Mouse (Mus musculus) inflammation-experienced regulatory T-cells, adult 6 months (primary cell): Measurements from ENCODE around the gene Pip5kl1. TPM values are rescaled to one million over a fixed set of nuclear protein-coding genes. Genes with fewer than 3 reads are reported as not detected.

ENCODE experiments used
- ATAC-seq: one replicate; pipeline ENCODE4 v1.8.0; 2017
- polyA plus RNA-seq, 3 experiments: library from polyadenylated mRNA; unstranded; fragments of 100-300 nt; shearing (Covaris generic); gene quantifications; one replicate each; pipeline ENCODE4 v1.2.1; 2017

Gene Pip5kl1
- polyA plus RNA-seq, 3 experiments from 2014 or later, result not detected

DNA sequence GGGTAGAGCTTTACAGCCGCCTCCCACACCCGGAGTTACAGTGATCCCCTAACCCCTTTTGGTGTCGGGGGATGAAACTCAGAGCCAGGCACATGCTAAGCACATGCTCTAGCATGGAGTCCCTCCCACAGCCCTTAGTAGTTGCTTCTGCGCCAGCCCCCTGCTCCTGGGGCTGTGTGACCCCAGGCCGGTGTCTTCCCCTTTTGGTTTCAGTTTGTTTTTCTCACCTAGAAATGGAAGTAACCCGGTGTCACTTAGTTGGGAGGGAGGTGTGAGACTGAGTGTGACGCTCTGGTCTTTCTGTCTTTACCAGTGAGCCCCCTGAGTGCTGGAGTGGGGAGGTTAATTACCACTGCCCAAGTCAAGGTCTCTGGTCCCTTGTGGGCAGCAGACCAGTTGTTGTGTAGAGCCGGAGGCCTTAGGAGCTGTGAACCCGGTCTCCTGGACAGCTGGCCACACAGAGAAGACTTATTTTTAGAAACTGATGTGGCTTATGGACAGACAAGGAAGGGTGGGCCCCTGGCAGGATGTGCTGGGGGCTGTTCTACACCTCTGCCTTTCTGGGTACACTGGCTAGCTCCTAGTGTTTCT is 13.2 kb downstream of the Pip5kl1 start:
- peak; percentile 33 for ATAC-seq

DNA sequence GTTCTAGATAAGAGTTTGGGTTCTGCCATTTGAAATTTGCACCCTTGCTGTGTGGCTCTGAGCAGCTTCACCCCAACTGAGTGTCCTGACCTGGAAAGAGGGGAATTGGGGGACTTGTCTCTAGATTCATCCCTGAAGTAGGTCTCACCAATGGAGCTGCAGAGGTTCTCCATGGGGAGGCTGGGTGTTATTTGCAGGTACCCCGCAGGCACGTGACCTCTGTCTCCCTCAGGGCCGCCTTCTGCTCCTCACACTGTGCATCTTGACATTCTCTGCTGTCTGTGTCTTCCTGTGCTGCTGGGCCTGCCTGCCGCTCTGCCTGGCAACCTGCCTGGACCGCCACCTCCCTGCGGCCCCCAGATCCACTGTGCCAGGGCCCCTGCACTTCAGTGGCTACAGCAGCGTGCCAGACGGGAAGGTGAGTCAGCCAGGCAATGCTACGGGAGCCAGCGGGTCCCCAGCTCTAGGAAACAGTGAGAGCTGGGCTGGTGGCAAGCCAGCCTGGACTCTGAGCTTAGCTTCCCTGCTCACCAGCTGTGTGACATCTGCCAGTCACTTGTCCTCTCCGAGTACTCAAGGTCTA is 14.7 kb downstream of the Pip5kl1 start:
- no peak for ATAC-seq

DNA sequence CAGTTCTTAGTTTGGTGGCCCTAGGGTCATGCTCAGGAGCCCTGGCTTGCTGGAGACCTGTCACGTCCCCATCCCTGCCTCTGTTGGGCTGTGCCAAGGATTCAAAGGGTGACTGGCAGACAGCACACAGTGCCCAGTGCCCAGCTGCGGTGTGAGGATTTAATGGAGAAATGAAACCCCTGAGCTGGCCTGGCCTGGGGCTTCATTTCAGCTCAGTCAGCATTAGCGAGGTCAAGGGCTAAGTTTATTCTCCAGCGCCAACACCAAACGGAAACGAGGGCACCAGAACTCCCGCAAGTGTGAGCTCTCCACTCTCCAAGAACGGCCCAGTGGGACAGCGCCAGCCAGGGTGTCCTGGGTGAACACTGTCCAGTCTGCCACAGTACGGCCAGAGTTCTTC is 15.6 kb downstream of the Pip5kl1 start:
- no peak for ATAC-seq

DNA sequence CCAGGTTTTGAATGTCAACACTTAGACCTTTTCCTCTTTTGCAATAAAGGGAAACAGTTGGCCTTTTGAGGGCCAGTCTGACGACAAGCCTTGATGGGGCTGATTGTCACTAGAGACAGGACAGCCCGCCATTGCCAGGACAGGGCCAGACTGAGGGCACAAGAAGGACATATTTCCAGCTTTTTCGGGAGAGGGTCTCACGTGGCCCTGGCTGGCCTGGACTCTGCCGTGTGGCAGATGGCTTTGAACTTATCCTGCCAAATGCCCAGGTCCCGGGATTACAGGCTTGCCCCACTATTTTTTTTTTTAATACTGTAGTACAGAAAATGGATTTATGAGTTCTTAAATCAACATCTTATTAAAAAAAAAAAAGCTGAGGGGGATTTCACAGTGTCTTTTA is 16.7 kb downstream of the Pip5kl1 start:
- ATAC-seq, result no peak

DNA sequence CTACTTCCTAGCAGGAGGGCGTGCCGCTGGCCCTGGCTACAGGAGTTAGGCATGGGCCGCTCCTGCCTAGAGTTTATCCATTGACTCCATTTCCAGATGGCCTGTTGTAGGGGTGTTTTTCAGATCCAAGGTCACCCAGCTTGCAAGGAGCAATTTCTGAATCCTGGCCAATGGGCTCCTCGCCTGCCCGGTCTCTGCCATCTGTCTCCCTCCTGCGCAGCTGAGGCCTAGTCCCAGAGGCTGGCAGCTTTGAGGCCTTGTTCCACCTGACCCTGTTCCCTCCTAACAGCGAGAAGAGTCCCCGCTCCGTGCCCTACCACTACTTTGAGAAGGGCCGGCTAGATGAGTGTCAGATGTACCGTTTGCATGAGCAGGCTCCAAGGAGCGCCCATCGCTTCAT is 22.1 kb downstream of the Pip5kl1 start:
- no peak for ATAC-seq

DNA sequence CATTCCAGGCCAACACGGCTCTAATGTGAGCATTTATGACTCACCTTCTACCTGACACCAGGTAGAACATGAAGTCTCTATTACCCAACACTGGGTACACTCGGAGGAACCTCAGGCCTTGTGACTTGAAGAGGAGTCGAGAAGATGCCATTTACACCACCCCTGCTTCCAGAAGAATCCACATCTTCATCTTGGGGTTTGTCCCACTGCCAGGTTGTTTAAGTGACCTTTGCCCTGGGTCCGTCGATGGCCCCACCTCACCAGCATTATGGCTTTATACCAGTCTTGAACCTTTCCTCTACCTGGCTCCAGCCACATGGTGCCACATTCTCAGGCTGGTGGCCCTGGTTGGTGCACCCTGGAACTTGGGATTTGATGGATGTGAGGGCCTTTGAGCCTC is 22.7 kb downstream of the Pip5kl1 start:
- ATAC-seq, result no peak

DNA sequence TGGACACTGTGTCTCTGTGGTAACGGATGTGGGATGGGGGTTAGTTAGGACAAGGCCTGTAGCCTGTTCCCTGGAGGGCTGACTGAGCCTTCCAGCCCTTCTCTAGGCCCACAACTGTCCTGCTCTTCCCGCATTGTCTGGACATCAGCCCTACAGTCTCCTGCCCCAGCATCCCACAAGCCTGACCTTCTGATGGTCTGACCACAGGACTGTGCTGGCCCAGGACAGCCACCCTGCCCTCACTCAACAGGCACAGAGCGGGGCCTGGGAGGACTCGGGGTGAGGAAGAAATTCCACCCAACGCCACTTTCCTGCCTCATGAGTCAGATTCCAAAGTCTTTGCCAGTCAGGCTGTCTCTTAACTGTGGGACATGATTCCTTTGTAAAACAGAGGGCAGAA is 23.1 kb downstream of the Pip5kl1 start:
- ATAC-seq, result no peak

DNA sequence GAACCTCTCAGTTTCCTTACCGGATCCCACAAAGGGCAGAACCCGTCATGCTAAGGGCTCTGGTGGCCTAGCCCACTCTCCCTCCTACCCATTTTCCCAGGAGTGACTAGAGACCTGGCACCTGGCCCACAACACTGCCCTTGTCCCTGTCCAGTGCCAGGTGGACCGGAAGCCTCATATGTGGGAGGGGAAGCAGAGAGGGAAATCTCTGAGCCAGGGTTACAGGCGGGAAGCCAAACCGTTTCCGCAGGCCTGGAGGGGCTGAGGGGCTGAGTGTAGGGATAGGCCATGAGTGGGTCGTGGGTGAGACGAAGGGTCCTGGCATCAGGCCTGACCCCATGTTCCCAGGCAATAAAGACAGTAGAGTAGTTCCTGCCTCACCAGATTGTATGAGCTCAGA is 23.9 kb downstream of the Pip5kl1 start:
- ATAC-seq, result no peak

DNA sequence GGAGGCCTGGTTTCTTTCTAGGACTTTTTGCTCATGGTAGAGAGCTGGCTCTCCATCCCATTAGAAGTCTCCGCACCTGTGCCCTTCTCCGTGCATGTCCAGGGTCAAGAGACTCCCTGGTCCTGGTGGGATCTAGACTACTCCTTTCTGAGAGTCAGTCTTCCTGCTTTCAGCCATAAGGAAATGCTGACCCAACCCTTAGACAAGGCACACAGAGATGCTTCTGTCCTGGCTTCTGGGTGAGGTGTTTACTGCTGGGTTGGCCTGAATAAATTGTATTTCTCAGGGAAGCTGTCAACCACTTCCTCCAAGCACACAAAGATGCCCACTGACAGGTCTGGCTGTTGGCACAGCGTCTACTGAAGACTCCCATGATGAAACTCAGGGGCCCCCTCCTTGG is 24.8 kb downstream of the Pip5kl1 start, which contains the start of gene St6galnac6:
Gene St6galnac6 (plus strand): TSS at position 301 of the 400 bp plus-strand sequence.
- no peak for ATAC-seq

DNA sequence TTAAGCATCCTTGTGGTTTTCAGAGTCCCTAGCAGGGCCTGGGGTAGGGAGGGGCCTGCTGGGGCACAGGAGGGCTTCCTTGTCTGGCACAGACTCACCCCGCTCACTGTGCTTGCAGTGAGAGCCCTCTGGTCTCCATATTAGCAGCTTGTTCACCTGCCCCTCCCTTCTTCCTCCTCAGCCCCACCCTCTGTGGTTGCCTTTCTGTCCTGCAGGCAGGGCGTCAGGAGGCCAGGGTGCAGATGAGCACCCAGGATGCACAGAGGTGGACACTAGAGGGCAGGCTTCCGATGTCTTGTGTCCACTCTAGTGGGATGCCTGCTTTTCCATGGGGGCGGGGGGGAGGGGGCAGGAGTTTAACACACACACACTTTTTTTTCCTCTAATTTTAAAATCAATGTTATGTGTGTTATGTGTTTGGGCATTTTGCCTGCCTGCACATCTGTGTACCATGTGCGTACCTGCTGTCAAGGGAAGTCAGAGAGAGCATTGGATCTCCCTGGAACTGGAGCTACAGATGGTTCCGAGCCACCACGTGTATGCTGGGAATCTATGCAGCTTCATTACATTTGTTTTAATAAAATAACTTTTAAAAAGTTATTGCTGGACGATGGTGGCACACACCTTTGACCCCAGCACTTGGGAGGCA is 26.9 kb downstream of the Pip5kl1 start:
- peak; percentile 58 for ATAC-seq

DNA sequence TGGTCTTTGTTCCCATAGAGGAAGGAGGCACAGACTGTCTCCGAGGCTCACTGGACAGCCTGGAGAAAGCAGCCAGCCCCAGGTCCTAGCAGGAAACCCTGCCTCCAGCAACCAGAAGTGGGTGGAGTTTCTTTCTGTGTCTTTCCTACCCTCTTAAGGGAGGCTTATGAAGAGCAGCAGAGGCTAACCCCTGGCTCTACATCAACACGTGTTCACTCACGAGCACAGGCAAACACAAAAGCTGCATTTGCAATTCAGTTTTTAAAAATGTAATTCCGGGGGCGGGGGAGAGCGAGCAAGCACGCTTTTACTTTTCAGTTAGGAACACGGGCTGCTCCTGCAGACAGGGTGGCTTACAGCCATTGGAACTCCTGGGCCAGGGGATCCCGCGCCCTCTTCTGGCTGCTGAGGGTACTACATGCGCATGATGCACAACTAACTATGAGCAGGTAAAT is 28.0 kb downstream of the Pip5kl1 start:
- peak; percentile 58 for ATAC-seq

DNA sequence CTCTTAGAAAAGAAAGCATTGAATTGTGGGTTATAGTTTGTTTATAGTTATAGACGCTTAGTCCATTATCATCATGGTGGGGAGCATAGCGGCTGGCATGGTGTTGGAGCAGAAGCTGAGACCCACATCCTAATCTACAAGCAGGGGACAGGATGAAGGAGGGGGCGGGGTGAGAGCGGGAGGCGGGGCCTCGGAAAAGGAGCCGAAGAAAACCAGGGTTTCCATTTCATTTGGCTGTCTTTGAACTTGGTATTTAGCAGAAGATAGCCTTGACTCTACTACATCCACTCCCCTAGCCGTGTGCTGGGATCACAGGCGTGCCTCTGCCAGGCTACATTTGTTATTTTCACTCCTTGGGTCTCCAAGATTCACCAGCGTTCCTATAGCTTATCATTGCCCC is 30.0 kb downstream of the Pip5kl1 start:
- no peak for ATAC-seq

DNA sequence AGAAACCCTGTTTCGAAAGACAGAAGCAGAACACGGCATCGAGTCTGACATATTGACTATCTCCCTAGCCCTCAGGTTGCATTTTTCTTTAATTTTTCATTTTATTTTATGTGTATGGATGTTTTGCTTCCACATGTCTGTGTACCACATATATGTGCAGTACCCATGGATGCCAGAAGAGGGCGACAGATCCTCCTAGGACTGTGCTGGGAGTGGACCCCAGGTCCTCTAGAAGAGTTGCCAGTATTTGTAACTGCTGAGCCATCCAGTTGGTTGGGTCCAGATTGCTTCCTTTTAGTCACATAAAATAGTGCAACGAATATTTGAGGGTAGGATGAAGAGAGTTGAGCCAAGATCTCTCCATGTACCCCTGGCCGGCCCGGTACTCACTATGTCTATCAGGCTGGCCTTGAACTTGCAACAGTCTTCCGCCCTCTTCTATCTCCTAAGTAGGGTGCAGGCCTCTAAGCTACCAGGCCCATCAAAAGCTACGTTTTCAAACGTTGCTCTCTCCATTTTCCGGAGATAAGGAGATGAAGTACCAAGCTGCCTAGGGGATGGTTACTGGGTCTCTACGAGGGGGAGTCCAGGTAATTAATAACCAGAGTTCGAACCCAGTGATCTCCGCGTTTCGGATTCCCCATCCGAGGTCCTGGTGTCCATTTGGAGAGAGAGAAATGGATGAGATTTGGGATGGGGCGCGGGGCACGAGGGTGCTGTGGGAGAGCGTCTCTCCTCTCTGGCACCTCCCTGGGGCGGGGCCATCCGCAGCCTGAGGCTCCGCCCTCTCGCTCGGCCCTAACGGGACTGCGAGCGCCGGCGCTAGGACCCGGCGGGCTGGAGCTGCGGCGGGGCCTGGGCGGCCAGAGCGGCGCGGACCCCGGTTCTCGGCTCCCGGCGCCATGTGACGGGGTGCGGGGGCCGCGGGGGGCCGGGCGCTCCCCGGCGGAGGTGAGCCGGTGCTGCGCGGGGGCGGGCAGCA is 31.9 kb downstream of the Pip5kl1 start:
- ATAC-seq, result peak; percentile 62

DNA sequence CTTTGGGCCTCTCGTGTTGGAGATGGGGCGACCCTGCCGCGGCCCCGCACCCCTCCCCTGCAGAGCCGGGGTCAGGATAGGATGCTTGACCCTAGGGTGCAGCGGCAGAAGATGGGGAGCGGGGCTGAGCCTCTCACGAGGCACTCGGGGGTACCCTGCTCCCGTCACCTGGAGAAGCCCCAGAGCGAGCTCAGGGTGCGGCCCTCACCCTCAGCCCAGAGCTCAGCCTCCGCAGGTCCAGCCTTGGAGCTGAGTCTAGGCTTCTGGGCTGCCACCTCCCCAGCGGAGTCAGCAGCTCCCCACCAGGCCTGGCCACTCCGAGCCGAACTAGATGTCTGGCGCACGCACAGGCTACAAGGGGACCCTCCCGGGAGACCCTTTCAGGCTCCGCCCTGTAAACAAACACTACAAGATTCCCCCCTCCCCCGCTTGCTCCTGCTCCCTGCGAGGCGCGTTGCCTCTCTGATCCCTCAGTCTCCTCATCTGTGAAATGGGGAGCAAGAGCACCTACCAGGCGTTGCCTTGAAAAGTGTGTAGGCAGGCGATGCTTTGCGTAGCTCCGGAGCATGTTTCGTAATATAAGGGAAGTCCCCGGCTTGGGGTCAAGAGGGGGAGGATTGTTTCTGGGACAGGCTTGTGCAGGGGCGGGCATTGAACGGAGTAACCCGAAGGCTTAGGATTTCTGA is 32.8 kb downstream of the Pip5kl1 start:
- ATAC-seq, result peak; percentile 39

DNA sequence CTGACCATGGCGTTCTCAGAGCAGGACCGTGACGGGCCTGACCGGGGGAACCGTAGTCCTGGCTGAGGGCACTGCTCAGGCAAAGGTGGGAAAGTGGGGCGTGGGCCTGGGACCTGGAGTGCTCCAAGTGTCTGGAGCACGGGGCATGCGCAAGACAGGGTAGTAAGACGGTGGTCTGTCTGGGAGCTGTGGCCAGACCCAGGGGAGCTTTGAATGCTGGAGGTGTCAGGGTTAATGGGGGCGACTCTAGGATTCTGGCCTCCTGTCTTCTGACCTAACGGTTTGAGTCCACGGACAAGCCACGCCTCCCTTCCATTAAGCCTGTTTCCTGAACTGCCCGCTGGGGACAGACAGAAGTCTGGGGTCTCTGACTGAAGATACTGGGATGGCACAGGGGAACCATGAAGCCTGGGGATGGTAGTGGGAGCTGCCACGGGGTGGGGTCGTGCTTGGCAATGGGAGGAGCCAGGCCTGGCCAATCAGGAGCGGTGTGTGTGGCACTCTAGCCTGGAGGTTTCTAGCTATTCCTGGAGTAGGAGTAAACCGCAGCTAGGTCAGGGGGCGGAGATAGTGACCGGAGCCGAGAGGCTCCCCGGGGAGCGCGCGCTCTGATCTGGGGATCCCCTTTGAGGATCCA is 33.7 kb downstream of the Pip5kl1 start:
- peak; percentile 39 for ATAC-seq

DNA sequence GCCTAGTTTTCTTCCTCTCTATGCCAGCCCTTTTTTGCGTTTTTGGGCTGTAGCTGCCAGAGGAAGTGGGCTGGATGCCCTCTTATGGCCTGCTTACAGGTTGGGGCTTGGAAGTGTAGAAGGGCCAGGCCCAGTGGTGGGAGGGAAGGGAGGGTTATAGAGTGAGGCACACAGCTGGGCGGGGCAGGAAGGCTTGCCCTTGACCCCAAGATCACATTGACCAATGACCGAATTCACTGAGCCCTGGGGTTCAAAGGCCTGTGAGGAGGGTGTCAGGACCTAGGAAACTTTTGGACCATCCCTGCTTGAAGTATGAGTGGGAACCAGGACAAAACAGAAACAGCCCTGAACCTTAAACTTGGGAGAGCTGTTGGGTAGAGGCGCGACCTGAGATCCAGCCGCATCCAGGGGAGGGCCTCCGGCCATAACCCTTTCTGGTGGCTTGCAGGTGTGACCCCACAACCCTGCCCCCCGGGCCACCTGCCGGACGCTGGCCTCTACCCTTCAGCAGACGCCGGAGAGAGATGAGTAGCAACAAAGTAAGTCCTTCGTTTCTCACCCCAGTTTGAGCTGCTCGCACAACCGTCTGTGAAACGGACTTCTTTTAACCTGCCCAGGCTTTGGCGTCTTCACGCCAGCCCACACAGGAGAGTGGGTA is 34.3 kb downstream of the Pip5kl1 start:
- ATAC-seq, result no peak

DNA sequence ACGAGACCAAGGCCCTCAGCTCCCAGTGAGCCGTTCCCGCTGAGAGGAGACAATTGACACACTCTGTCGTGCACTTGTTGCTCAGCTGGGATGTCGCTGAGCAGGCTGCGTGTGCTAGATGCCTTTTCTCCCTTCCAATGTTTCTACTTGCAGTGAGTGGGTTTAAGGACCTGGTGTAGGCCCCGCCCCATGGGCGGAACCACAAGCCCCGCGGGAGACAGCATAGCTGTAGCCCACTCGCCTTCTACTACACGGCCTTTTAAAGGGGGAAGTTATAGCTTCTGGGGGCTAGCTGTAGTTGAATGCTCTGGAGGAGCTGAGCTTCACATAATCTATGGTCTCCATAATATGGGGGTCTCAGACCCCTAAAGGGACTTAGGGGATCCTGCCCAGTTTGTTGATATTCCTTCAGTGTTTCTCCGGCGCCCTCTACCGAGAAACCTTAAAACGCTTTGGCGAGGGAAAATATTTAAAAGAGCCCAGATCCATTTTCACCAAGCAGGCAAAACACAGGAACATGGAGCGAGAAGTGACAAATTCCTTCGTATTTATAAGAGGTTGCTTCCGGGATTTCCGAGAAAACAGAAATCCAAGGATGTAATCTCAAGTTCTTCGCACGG is 36.1 kb downstream of the Pip5kl1 start:
- ATAC-seq, result no peak

DNA sequence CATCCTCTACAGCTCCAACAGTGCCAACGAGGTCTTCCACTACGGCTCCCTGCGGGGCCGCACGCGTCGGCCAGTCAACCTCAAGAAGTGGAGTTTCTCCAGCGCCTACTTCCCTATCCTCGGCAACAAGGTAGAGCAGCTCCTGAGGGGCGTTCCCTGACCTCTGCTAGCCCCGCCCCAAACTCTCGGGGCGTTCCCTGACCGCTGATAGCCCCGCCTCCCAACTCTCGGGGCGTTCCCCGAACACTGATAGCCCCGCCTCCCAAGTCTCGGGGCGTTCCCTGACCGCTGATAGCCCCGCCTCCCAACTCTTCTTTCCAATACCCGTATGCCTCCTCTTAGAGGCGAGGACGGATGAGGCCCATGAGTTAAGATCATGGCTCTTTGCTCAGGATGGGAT is 37.7 kb downstream of the Pip5kl1 start:
- ATAC-seq, result no peak

DNA sequence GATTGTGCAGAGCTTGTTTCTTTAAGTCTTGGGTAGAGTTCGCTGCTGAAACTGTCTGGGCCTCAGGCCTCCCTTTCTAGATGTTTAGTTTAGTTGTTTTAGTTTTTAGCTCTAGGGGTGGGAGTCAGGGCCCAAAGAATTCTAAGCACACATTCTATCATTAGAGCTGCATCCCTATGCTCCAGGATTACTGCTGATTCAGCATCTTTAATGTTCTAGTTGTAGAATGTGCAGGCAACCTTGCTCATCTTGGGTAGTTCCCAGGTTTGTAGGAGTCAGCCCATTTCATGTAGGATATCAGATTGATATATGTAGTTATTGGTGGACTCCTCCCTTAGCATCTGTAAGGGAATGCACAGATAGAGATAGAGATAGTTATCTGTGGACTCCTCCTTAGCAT is 42.5 kb downstream of the Pip5kl1 start:
- no peak for ATAC-seq

DNA sequence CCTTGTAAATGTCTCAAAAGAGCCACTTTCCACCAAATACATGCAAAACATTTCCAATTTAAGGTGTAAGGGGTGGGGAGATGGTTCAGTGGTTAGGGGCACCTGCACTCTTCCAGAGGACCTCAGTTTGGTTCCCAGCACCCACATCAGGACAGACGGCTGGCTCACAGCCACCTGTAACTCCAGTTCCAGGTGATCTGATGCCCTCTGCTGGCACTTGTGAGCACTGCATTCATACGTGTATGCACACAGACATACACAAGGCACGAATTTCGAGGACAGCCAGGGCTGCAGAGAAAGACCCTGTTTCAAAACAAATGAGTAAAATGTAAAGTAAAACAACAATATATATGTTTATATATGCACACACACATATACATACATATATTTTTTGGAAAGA is 43.0 kb downstream of the Pip5kl1 start:
- ATAC-seq, result no peak

DNA sequence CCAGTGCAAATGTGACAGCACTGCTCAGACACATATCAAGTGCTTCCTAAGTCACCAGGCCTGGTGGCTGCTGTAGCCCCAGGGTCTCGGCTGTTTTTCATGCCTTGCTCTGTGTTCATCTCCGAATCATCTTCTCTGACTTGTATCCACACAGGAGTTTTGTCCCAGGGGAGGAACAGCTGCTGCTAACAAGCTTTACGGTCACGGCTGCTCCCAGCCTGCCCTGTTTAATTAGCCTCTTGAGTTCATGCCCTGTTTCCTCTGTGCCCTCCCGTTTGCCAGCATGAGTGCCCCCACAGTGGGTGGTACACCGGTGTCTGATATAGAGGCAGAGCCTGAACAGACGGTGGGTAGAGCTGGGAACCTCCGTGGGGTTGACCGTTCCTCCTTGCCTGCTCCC is 43.5 kb downstream of the Pip5kl1 start:
- no peak for ATAC-seq
